Mouse (Mus musculus) CH12.LX (cell line): ENCODE measurements around the gene Zfp605. TPM values are rescaled to one million over a fixed set of nuclear protein-coding genes. Genes with fewer than 3 reads are reported as not detected.
A peak's percentile ranks its signal among the peaks of the same experiment; 100 is the strongest.

Source experiments
- DNase-seq: peaks from one replicate; pipeline ENCODE4 v3.0.0-alpha.2; 2013; ENCODE audit errors: extremely low read depth
- H3K27ac ChIP-seq: 2 replicates; pipeline ENCODE4 v1.5.1; 2012; ENCODE audit warnings: low read depth, mild to moderate bottlenecking, control low read depth, moderate library complexity; ENCODE audit not compliant: insufficient read depth
- H3K27me3 ChIP-seq: replicated peaks from 2 replicates; pipeline ENCODE3; 2012; ENCODE audit warnings: inconsistent platforms
- H3K36me3 ChIP-seq, 2 experiments: replicated peaks in 1 of 2; 2 replicates each; pipeline versions ENCODE3 to v1.6.1; 2012; ENCODE audit warnings: inconsistent platforms in 1 of 2, low read length in 1 of 2, mild to moderate bottlenecking in 1 of 2, mixed read lengths in 1 of 2, moderate library complexity in 1 of 2; ENCODE audit not compliant: control insufficient read depth in 1 of 2, insufficient read depth in 1 of 2
- H3K4me1 ChIP-seq, 2 experiments: 2 replicates each; pipeline ENCODE4 v1.6.1; 2012; ENCODE audit warnings: inconsistent platforms in 1 of 2, moderate library complexity in 1 of 2; ENCODE audit not compliant: insufficient read depth in 2 of 2, control insufficient read depth in 1 of 2
- H3K4me2 ChIP-seq: 2 replicates; pipeline ENCODE4 v1.6.1; 2012; ENCODE audit warnings: low read depth, mild to moderate bottlenecking, control low read depth; ENCODE audit not compliant: poor library complexity, insufficient read depth, severe bottlenecking
- H3K4me3 ChIP-seq, 3 experiments: fragments of 150-350 bp in 1 of 3; sonication (generic) in 1 of 3; replicated peaks in 1 of 3; 2 replicates each; pipeline versions ENCODE3 to v1.5.1; 2011 to 2012; ENCODE audit warnings: low read depth in 2 of 3, low read length in 2 of 3, mild to moderate bottlenecking in 2 of 3, moderate library complexity in 2 of 3, control low read depth in 1 of 3, improper control_type of control experiment in 1 of 3, inconsistent platforms in 1 of 3, mixed read lengths in 1 of 3; ENCODE audit not compliant: poor library complexity in 1 of 3
- H3K79me2 ChIP-seq: replicated peaks from 2 replicates; pipeline ENCODE4 v1.6.1; 2012; ENCODE audit warnings: mild to moderate bottlenecking, moderate library complexity; ENCODE audit not compliant: control insufficient read depth, poor library complexity, insufficient read depth, severe bottlenecking; ENCODE audit errors: extremely low read depth
- H3K9ac ChIP-seq: 2 replicates; pipeline ENCODE4 v1.6.1; 2012; ENCODE audit warnings: low read depth, mild to moderate bottlenecking, control low read depth, moderate library complexity; ENCODE audit not compliant: insufficient read depth
- H3K9me3 ChIP-seq: replicated peaks from 2 replicates; pipeline ENCODE3; 2012; ENCODE audit warnings: low read length, inconsistent platforms, mixed read lengths
- CHD1 ChIP-seq: IDR thresholded peaks from 2 replicates; pipeline ENCODE4 v1.6.1; 2012; ENCODE audit warnings: low read depth, low read length, improper control_type of control experiment, inconsistent platforms
- CHD2 ChIP-seq: IDR thresholded peaks from 2 replicates; pipeline ENCODE4 v1.6.1; 2011; ENCODE audit warnings: low read length, improper control_type of control experiment
- E2F4 ChIP-seq: IDR thresholded peaks from 2 replicates; pipeline ENCODE4 v1.6.1; 2011; ENCODE audit warnings: low read depth, low read length, improper control_type of control experiment; ENCODE audit not compliant: insufficient replicate concordance
- ELF1 ChIP-seq: IDR thresholded peaks from 2 replicates; pipeline ENCODE4 v1.6.1; 2014; ENCODE audit warnings: low read depth, mild to moderate bottlenecking, inconsistent platforms, low read length, improper control_type of control experiment
- ETS1 ChIP-seq: conservative IDR thresholded peaks from 2 replicates; pipeline ENCODE4 v1.6.1; 2012; ENCODE audit warnings: low read depth, mild to moderate bottlenecking, inconsistent platforms, low read length, improper control_type of control experiment, moderate library complexity
- GABPA ChIP-seq: IDR thresholded peaks from 2 replicates; pipeline ENCODE4 v1.6.1; 2012; ENCODE audit warnings: low read depth, low read length, improper control_type of control experiment, inconsistent platforms; ENCODE audit not compliant: insufficient replicate concordance
- HCFC1 ChIP-seq: IDR thresholded peaks from 2 replicates; pipeline ENCODE4 v1.6.1; 2012; ENCODE audit warnings: low read depth, mild to moderate bottlenecking, inconsistent platforms, low read length, improper control_type of control experiment
- IRF4 ChIP-seq: IDR thresholded peaks from 2 replicates; pipeline ENCODE4 v1.6.1; 2014; ENCODE audit warnings: low read depth, mild to moderate bottlenecking, inconsistent platforms, low read length, improper control_type of control experiment
- JUN ChIP-seq: IDR thresholded peaks from 2 replicates; pipeline ENCODE4 v1.6.1; 2011; ENCODE audit warnings: low read depth, mild to moderate bottlenecking, low read length, improper control_type of control experiment, moderate library complexity; ENCODE audit not compliant: insufficient read depth
- JUND ChIP-seq: conservative IDR thresholded peaks from 2 replicates; pipeline ENCODE4 v1.6.1; 2011; ENCODE audit warnings: low read depth, low read length, improper control_type of control experiment
- KAT2A ChIP-seq: IDR thresholded peaks from 2 replicates; pipeline ENCODE4 v1.6.1; 2012; ENCODE audit warnings: low read length, improper control_type of control experiment, inconsistent platforms; ENCODE audit not compliant: insufficient replicate concordance
- MAFK ChIP-seq: IDR thresholded peaks from 2 replicates; pipeline ENCODE4 v1.6.1; 2011; ENCODE audit warnings: low read length, improper control_type of control experiment; ENCODE audit not compliant: insufficient replicate concordance
- MAX ChIP-seq: IDR thresholded peaks from 2 replicates; pipeline ENCODE4 v1.6.1; 2011; ENCODE audit warnings: low read length, improper control_type of control experiment
- MEF2A ChIP-seq: IDR thresholded peaks from 2 replicates; pipeline ENCODE4 v1.6.1; 2014; ENCODE audit warnings: low read depth, mild to moderate bottlenecking, inconsistent platforms, low read length, improper control_type of control experiment, borderline replicate concordance
- MXI1 ChIP-seq: IDR thresholded peaks from 2 replicates; pipeline ENCODE4 v1.6.1; 2011; ENCODE audit warnings: mild to moderate bottlenecking, low read depth, low read length, improper control_type of control experiment
- PAX5 ChIP-seq: IDR thresholded peaks from 2 replicates; pipeline ENCODE4 v1.6.1; 2012; ENCODE audit warnings: low read length, inconsistent platforms, mixed read lengths
- POLR2AphosphoS2 ChIP-seq: IDR thresholded peaks from 2 replicates; pipeline ENCODE4 v1.6.1; 2011; ENCODE audit warnings: low read depth, low read length, improper control_type of control experiment
- RCOR1 ChIP-seq: conservative IDR thresholded peaks from 2 replicates; pipeline ENCODE4 v1.6.1; 2012; ENCODE audit warnings: low read depth, mild to moderate bottlenecking, inconsistent platforms, low read length, improper control_type of control experiment
- TCF12 ChIP-seq: IDR thresholded peaks from 2 replicates; pipeline ENCODE4 v1.6.1; 2014; ENCODE audit warnings: low read depth, mild to moderate bottlenecking, inconsistent platforms, low read length, improper control_type of control experiment
- UBTF ChIP-seq: IDR thresholded peaks from 2 replicates; pipeline ENCODE4 v1.6.1; 2012; ENCODE audit warnings: low read depth, mild to moderate bottlenecking, inconsistent platforms, low read length, improper control_type of control experiment, moderate library complexity
- USF1 ChIP-seq: IDR thresholded peaks from 2 replicates; pipeline ENCODE4 v1.6.1; 2014; ENCODE audit warnings: low read depth, mild to moderate bottlenecking, inconsistent platforms, low read length, improper control_type of control experiment
- USF2 ChIP-seq: conservative IDR thresholded peaks from 2 replicates; pipeline ENCODE4 v1.6.1; 2011; ENCODE audit warnings: low read depth, low read length, improper control_type of control experiment
- ZC3H11A ChIP-seq: IDR thresholded peaks from 2 replicates; pipeline ENCODE4 v1.6.1; 2012; ENCODE audit warnings: low read depth, mild to moderate bottlenecking, inconsistent platforms, low read length, improper control_type of control experiment
- ZKSCAN1 ChIP-seq: IDR thresholded peaks from 2 replicates; pipeline ENCODE4 v1.6.1; 2012; ENCODE audit warnings: low read depth, inconsistent platforms, low read length, improper control_type of control experiment, borderline replicate concordance
- ZMIZ1 ChIP-seq: IDR thresholded peaks from 2 replicates; pipeline ENCODE4 v1.6.1; 2012; ENCODE audit warnings: low read depth, mild to moderate bottlenecking, inconsistent platforms, low read length, improper control_type of control experiment
- ZNF384 ChIP-seq: IDR thresholded peaks from 2 replicates; pipeline ENCODE4 v1.6.1; 2012; ENCODE audit warnings: low read depth, low read length, improper control_type of control experiment, inconsistent platforms
- dilution Hi-C: fragments of 300-500 bp; cut with MboI; formaldehyde crosslinking; loops from 2 replicates; pipeline ENCODE4 v1.14.3; 2020; ENCODE audit warnings: low sequenced_read_pairs; ENCODE audit not compliant: extremely low pct_unique_long_range_greater_than_20kb, extremely low pct_ligation_motif_present
- in situ Hi-C: fragments of 300-500 bp; cut with MboI; formaldehyde crosslinking; loops from 3 replicates; pipeline ENCODE4 v1.14.3; 2019; ENCODE audit warnings: low sequenced_read_pairs, low pct_ligation_motif_present, low pct_unique_long_range_greater_than_20kb, mixed read lengths
- polyA plus RNA-seq: library from polyadenylated mRNA; unstranded; fragments of >175 nt; gene quantifications from 2 replicates; pipeline ENCODE4 v1.2.1, GENCODE M21; 2012; ENCODE audit warnings: low read depth; ENCODE audit not compliant: insufficient read length
- total RNA-seq, 2 experiments: library from RNA; depleted of rRNA; stranded (reverse); fragments of 300-350 nt in 1 of 2; fragments of >200 nt in 1 of 2; gene quantifications; 2 replicates each; pipeline ENCODE4 v1.2.3; 2012 to 2014

Gene Zfp605
- total and polyA plus RNA-seq, 3 experiments, result 3.9 to 5.9 (median 5.3) TPM

DNA sequence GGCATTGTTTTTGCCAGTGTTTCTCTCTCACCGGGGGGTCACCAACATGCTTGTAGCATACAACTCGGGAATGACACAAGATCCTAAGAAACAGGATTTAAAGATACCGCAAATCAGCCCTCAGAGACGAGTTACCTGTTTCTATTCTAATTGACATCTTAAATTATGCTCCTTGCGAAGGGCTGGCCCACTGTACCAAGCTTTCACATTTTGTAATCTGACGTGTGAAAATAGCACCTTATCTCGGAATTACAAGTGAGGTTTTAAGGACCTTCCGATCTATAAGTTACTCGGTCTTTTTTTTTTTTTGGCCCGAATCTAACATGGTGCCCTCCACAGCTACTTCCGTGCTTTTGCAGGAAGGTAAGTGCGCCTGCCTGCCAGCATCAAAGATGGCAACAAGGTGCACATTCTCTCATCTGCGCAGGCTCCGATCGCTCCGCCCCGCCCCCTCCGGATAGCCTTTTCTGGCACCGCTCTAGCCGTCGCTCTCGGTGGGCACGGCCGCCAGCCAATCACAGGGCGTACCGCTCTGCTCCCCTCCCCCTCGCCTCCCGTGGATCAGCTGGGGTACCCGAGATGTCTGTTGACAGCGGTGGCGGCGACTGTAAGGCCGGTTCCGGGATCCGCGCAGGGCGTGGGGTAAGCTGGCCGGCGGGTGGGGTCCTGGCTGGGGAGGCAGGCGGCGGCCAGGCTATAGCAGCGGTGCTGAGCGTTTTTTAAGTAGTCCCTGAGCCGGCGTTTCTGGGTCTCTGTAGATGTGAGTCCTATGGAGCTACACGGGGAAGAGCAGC is 25.6 kb downstream of the Zfp605 start, which contains the start of gene Chfr (continued):
- TF ChIP-seq ETS1 (peak; percentile 63), HCFC1 (peak; percentile 96), TCF12 (peak; percentile 70), UBTF (no peak), MEF2A (no peak; the same call in 1 of the 2 replicates), USF1 (no peak), JUN (no peak), GABPA (peak; percentile 30; the same call in 1 of the 2 replicates), RCOR1 (no peak), POLR2AphosphoS2 (peak; percentile 31; the same call in 1 of the 2 replicates), IRF4 (peak; percentile 52; the same call in 1 of the 2 replicates), MXI1 (peak; percentile 93), E2F4 (no peak), CHD1 (no peak), CHD2 (peak; percentile 96)

DNA sequence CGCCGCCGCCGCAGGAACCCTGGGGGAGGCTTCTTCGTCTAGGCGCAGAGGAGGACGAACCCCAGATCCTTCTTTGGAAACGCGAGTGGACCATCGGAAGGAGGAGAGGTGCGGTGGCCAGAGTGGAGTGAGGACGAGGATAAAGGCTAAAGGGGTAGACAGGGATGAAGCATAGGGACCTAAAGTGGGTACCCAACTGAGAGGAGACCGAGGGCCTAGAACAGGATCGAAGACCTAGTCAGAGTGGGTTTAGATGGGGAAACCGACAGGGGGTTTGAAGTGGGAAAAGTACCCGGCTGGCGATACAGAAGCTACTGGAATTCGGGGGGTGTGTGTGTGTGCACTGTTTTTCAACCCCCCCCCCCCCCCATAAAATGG is 26.2 kb downstream of the Zfp605 start:
- peaks cover 14% of the 10 kb centered on the region for H3K79me2 ChIP-seq
- no peak for TF ChIP-seq JUN
- no peak for TF ChIP-seq ELF1
- TF ChIP-seq MAFK, result no peak
- no peak for TF ChIP-seq ZKSCAN1
- no peak for TF ChIP-seq ZC3H11A
- no peak for TF ChIP-seq ZNF384
- no peak for TF ChIP-seq USF2
- no peak for TF ChIP-seq HCFC1
- no peak for TF ChIP-seq KAT2A
- no peak for TF ChIP-seq JUND
- no peak for TF ChIP-seq ZMIZ1
- TF ChIP-seq MAX, result no peak
- no peak for TF ChIP-seq PAX5
- TF ChIP-seq ETS1, result no peak
- in situ Hi-C loops (no loop called here), dilution Hi-C loops (no loop called here)
- H3K9me3 ChIP-seq, result peaks cover 6% of the 10 kb centered on the region
- H3K4me3 ChIP-seq, result peak overlapping the region; percentile 80 to 92 (median 85)
- H3K27me3 ChIP-seq, result no peaks in the 10 kb centered on the region
- H3K4me2 ChIP-seq, result peak overlapping the region; percentile 82; the same call in 1 of the 2 replicates
- H3K9ac ChIP-seq, result peak overlapping the region; percentile 91
- no peak overlapping the region for H3K27ac ChIP-seq
- no peak for DNase-seq
- H3K4me1 ChIP-seq, result peaks cover 5 to 25% of the 10 kb centered on the region in 2 experiments
- peaks cover 10 to 27% of the 10 kb centered on the region in 2 experiments for H3K36me3 ChIP-seq
